Mouse (Mus musculus): Measurements from ENCODE around the gene Hbq1a.

DNA sequence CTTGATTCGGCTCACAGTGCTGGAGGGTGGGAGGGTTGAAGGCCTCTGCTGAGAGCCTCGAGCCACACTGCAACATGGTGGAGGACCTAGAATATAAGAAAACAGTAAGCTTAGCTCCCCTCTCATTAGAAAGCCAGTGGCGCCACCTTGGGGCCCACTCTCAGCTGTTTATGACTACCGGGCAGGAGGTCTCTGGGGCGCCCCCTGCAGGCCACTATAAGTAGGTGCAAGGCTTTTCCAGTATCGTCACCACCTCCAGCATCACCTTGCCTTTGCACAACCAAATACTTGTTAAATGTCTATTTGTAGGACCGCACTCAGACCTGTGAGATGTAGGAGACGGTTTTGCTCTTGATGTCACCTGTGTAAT is 21.3 kb downstream of the Hbq1a start:
- no peak for TF ChIP-seq GATA1 (IDR thresholded peaks at IDR 0.05; ENCODE audit: low read length)
- no peak for TF ChIP-seq TAL1 (IDR thresholded peaks at IDR 0.05; ENCODE audit: low read length)

Data from erythroblast, embryonic 14.5 days (primary cell).